Mouse (Mus musculus) embryo, embryonic 10.5 days (tissue): Measurements from ENCODE around the gene Phactr1.
"Not testable (repeated sequence)": the region's sequence is repeated elsewhere in the genome, so short reads cannot be mapped to it uniquely, and the experiment has no call there.

Source experiments
- DNase-seq: peaks from one replicate; pipeline ENCODE4 v3.0.0-alpha.2; 2015; ENCODE audit warnings: low spot score

Gene Phactr1

GRCm38 (mm10) chr13:42927778-42928177, 247.4 kb downstream of the Phactr1 start:
- no peak for DNase-seq

GRCm38 (mm10) chr13:42929529-42930235, 249.3 kb downstream of the Phactr1 start:
- DNase-seq = no peak

- DNase-seq = no peak
Measured at GRCm38 (mm10) chr13:42932046-42932445, 251.6 kb downstream of the Phactr1 start.

- peak; percentile 47 for DNase-seq
Measured at GRCm38 (mm10) chr13:42934538-42935126, 254.2 kb downstream of the Phactr1 start.

- DNase-seq = no peak
Measured at GRCm38 (mm10) chr13:42937871-42938270, 257.4 kb downstream of the Phactr1 start.

GRCm38 (mm10) chr13:42938346-42938745, 257.9 kb downstream of the Phactr1 start:
- DNase-seq = no peak

- DNase-seq = no peak
Measured at GRCm38 (mm10) chr13:42940271-42940670, 259.8 kb downstream of the Phactr1 start.

- no peak for DNase-seq
Measured at GRCm38 (mm10) chr13:42944106-42944505, 263.7 kb downstream of the Phactr1 start.

- DNase-seq = not testable (repeated sequence)
Measured at GRCm38 (mm10) chr13:42945201-42945600, 264.8 kb downstream of the Phactr1 start.

- no peak for DNase-seq
Measured at GRCm38 (mm10) chr13:42948717-42949265, 268.4 kb downstream of the Phactr1 start.

- no peak for DNase-seq
Measured at GRCm38 (mm10) chr13:42949336-42949735, 268.9 kb downstream of the Phactr1 start.

- DNase-seq = no peak
Measured at GRCm38 (mm10) chr13:42950056-42950455, 269.6 kb downstream of the Phactr1 start.

GRCm38 (mm10) chr13:42952037-42952721, 271.8 kb downstream of the Phactr1 start:
- DNase-seq = no peak

GRCm38 (mm10) chr13:42953071-42953470, 272.6 kb downstream of the Phactr1 start:
- DNase-seq = no peak

- no peak for DNase-seq
Measured at GRCm38 (mm10) chr13:42954116-42954515, 273.7 kb downstream of the Phactr1 start.

- no peak for DNase-seq
Measured at GRCm38 (mm10) chr13:42956327-42956726, 275.9 kb downstream of the Phactr1 start.

- DNase-seq = no peak
Measured at GRCm38 (mm10) chr13:42957856-42958255, 277.4 kb downstream of the Phactr1 start.

GRCm38 (mm10) chr13:42958867-42959266, 278.4 kb downstream of the Phactr1 start:
- DNase-seq = no peak

GRCm38 (mm10) chr13:42961561-42961960, 281.1 kb downstream of the Phactr1 start:
- DNase-seq = no peak

- DNase-seq = no peak
Measured at GRCm38 (mm10) chr13:42968537-42968936, 288.1 kb downstream of the Phactr1 start.

GRCm38 (mm10) chr13:42973561-42973960, 293.1 kb downstream of the Phactr1 start:
- no peak for DNase-seq

GRCm38 (mm10) chr13:42973961-42974360, 293.5 kb downstream of the Phactr1 start:
- no peak for DNase-seq

- no peak for DNase-seq
Measured at GRCm38 (mm10) chr13:42974506-42974905, 294.1 kb downstream of the Phactr1 start.
